Mouse (Mus musculus): ENCODE measurements around the gene Chrna4. TPM values are rescaled to one million over a fixed set of nuclear protein-coding genes. Genes with fewer than 3 reads are reported as not detected.

Chrna4 gene
- total RNA-seq, 1 experiment from 2014 or later: not detected

DNA sequence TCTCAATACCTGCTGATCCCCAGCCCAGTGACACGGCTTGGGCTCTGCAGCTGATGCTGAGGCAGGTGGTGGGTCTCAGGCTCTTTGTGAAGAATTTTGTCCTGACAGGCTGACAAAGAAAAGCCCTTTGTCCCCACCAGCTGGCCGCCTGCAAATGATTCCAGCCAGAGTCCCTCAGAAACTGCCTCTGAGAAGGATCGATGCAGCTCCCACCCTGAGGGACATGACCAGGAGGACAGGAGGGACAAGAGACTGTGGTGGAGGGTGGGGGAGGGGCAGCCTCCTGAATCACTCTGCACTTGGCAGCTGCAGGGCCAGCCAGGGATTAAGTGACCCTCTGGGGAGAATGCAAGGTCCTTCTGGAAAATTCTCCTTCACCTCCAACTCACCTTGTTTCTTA is 655 bp upstream of the Chrna4 start:
- no peak for ATAC-seq (replicated peaks in 1 of 2; ENCODE audit: insufficient read depth in 1 of 2, low FRiP score in 2 of 2, low TSS enrichment in 1 of 2, low read depth in 1 of 2, poor library complexity in 2 of 2, severe bottlenecking in 2 of 2)

GRCm38 (mm10) chr2:181042376-181042775 is 970 bp downstream of the Chrna4 start:
- no peak for ATAC-seq (replicated peaks in 1 of 2; ENCODE audit: insufficient read depth in 1 of 2, low FRiP score in 2 of 2, low TSS enrichment in 1 of 2, low read depth in 1 of 2, poor library complexity in 2 of 2, severe bottlenecking in 2 of 2)

DNA sequence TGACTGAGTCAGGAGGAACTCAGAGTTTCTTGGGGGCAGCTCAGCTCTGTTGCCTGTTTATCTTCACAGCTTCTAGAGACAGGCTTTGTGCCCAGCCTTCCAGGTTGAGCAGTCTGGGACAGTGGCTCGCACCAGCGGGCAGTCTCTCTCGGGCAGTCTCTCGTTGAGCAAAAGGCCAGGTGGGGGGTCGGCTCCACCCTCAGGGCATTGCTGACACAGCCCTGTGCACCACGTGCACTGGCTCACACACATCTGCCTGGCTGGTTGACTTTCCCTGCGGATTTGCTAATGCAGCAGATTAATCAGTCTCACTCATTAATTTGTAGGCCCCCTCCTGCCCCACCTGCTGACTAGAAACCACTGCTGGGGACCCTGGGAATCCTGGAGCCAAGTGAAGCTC is 1.4 kb downstream of the Chrna4 start:
- ATAC-seq (replicated peaks in 1 of 2; ENCODE audit: insufficient read depth in 1 of 2, low FRiP score in 2 of 2, low TSS enrichment in 1 of 2, low read depth in 1 of 2, poor library complexity in 2 of 2, severe bottlenecking in 2 of 2): no peak

DNA sequence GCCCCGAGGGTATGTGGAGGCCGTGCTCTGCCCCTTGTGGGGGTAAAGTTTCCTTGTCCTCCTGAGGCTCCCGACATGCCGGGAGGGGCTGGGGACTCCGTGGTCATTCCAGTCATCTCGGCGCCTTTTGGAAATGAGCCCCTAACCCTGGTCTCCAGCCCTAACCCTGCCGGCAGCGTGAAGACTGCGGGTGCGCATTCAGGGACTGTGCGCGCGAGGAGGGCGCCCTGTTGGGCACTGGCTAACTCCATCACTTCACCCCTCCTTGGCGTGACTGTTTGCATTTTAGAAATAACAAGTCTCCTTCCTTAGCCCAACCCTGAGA is 4.0 kb downstream of the Chrna4 start:
- ATAC-seq (replicated peaks in 1 of 2; ENCODE audit: insufficient read depth in 1 of 2, low FRiP score in 2 of 2, low TSS enrichment in 1 of 2, low read depth in 1 of 2, poor library complexity in 2 of 2, severe bottlenecking in 2 of 2): no peak

DNA sequence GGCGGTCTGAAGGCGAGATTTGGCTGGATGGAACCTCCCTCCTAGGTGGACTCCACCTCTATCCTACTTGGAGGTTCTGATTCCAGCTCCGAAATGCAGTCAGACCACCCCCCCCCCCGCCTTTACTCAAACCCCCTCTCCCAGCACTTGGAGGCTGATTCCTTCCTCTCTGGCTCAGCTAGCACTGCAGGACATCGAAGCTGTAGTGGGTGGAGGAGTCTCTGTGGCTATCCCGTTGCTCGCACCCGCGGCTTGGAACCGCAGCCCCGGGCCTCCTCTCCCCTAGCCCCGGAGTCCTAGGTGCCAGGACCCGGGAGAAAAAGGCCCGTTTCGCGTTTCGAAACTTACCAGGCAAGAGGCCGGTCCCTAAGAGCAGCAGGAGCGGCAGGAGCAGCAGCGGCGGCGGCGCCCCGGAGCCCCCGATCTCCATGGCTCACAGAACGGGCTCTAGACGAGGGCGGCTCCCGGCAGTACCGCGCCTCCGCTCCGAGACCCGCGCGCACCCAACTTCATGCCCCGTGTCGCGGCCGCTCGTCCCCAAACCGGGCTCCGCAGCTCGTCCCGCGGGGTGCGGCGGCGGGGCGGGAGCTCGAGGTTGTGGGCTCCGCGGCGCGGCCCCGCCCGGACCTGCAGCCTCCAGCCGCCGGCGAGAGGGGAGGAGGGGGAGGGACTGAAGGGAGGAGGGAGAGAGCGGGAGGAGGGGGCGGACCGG is 4.5 kb downstream of the Chrna4 start:
- ATAC-seq (replicated peaks in 1 of 2; ENCODE audit: insufficient read depth in 1 of 2, low FRiP score in 2 of 2, low TSS enrichment in 1 of 2, low read depth in 1 of 2, poor library complexity in 2 of 2, severe bottlenecking in 2 of 2): no peak

DNA sequence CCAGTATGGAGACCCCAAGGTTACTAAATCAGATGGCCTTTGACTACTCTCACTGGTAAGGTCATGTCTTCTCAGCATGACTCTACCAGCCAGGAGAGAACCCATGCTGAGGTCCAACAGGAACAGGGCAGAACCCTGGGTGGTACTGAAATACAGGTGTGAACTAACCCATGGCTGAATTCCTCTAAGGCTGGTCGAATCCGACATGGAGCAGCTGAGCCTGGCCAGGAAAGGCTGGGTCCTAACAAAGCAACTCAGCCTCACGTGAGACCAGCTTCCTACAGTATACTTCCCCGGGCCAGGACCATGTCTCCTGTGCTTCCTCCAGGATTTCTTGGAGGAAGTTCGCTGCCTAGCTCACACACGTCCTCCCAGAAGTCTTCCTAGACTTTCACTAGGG is 6.8 kb downstream of the Chrna4 start:
- ATAC-seq (replicated peaks in 1 of 2; ENCODE audit: insufficient read depth in 1 of 2, low FRiP score in 2 of 2, low TSS enrichment in 1 of 2, low read depth in 1 of 2, poor library complexity in 2 of 2, severe bottlenecking in 2 of 2): no peak

- no peak for ATAC-seq (replicated peaks in 1 of 2; ENCODE audit: insufficient read depth in 1 of 2, low FRiP score in 2 of 2, low TSS enrichment in 1 of 2, low read depth in 1 of 2, poor library complexity in 2 of 2, severe bottlenecking in 2 of 2)
Measured at GRCm38 (mm10) chr2:181035186-181035585, 8.2 kb downstream of the Chrna4 start.

DNA sequence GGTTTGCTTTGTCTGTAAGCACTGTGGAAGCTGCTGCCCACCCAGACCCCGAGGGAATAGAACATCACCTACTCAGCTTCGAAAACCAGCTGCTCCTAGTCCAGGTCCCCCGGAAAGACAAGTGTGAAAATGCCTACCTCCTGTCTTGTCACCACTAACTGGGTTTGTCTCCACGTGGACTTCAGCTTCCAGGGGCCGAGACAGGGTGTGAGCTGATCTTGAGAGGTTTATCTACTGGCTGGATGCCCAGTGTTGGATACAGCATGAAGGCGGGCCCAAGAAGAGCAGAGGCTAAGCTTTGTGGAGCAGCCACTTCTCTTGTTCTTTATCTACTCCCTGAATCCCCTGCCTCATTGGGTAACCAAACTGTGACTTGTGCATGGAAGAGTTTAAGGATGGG is 10.0 kb downstream of the Chrna4 start:
- ATAC-seq (replicated peaks in 1 of 2; ENCODE audit: insufficient read depth in 1 of 2, low FRiP score in 2 of 2, low TSS enrichment in 1 of 2, low read depth in 1 of 2, poor library complexity in 2 of 2, severe bottlenecking in 2 of 2): no peak

DNA sequence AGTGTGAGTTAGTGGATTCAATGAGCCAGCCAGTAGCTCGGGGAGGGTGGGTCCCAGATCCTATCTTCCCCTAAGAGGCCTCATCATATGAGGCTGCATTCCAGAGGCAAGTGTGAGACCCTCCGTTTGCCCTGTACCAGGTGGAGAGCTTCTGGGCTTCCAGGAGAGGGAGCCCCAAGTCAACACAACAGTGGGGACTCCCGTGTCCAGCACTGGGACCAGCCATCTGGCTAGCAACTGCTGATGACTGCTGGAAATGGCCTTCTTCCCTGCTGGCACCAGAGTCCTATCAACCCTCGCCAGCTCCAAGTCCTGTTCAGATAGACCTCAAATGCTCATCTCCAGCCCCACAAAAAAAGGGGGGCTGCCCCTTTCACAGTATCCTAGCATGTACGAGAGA is 10.9 kb downstream of the Chrna4 start:
- no peak for ATAC-seq (replicated peaks in 1 of 2; ENCODE audit: insufficient read depth in 1 of 2, low FRiP score in 2 of 2, low TSS enrichment in 1 of 2, low read depth in 1 of 2, poor library complexity in 2 of 2, severe bottlenecking in 2 of 2)

DNA sequence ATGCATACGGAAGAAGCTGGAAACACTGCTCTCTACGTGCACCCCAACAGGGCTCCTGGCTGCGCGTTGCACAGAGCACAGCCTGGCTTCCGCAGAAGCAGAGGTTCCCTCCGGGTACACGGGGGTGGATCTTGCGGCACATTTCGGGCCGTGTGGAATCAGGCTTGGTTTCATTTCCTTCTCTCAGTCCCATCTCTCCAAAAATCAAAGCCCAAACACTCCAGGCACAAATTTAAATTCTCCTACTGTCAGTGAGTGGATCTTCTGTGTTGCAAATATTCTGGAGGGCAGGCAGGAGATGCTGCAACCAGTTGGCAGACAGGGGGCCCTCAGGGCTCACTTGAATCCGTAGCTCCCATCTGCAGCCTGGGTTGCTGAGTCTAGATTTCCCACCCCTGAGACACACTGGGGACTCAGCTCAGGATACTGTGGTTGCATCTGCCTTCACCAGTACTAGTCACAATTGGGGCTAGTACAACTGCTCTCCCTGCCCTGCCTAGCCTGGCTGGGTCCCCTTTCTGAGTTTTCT is 11.9 kb downstream of the Chrna4 start:
- no peak for ATAC-seq (replicated peaks in 1 of 2; ENCODE audit: insufficient read depth in 1 of 2, low FRiP score in 2 of 2, low TSS enrichment in 1 of 2, low read depth in 1 of 2, poor library complexity in 2 of 2, severe bottlenecking in 2 of 2)

- ATAC-seq (replicated peaks in 1 of 2; ENCODE audit: insufficient read depth in 1 of 2, low FRiP score in 2 of 2, low TSS enrichment in 1 of 2, low read depth in 1 of 2, poor library complexity in 2 of 2, severe bottlenecking in 2 of 2): no peak
Measured at GRCm38 (mm10) chr2:181008339-181008738, 35.0 kb downstream of the Chrna4 start.

- ATAC-seq (replicated peaks in 1 of 2; ENCODE audit: insufficient read depth in 1 of 2, low FRiP score in 2 of 2, low TSS enrichment in 1 of 2, low read depth in 1 of 2, poor library complexity in 2 of 2, severe bottlenecking in 2 of 2): no peak
Measured at GRCm38 (mm10) chr2:181007054-181007453, 36.3 kb downstream of the Chrna4 start.

GRCm38 (mm10) chr2:180996905-180997304 is 46.4 kb downstream of the Chrna4 start:
- ATAC-seq (replicated peaks in 1 of 2; ENCODE audit: insufficient read depth in 1 of 2, low FRiP score in 2 of 2, low TSS enrichment in 1 of 2, low read depth in 1 of 2, poor library complexity in 2 of 2, severe bottlenecking in 2 of 2): no peak

- peak; percentile 62 to 65; a peak in 3 of 4 replicates for ATAC-seq (replicated peaks in 1 of 2; ENCODE audit: insufficient read depth in 1 of 2, low FRiP score in 2 of 2, low TSS enrichment in 1 of 2, low read depth in 1 of 2, poor library complexity in 2 of 2, severe bottlenecking in 2 of 2)
Measured at GRCm38 (mm10) chr2:180996436-180996835, 46.9 kb downstream of the Chrna4 start.

DNA sequence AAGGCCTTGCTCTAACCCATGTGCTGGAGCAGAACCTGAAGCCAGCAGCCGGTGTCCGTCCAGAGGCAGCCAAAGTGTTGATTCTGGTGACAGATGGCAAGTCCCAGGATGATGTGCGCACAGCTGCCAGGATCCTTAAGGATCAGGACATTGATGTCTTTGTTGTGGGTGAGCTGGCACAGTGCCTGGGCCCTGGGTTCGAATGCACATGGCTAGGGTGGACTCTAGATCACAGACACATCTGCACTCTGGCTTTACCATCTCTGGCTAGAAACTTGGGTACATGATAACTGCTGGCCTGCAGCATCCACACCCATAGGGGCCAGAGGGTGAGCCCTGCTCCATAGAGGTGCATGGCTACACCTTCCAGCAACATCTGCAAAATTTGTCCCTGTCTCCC is 47.9 kb downstream of the Chrna4 start:
- no peak for ATAC-seq (replicated peaks in 1 of 2; ENCODE audit: insufficient read depth in 1 of 2, low FRiP score in 2 of 2, low TSS enrichment in 1 of 2, low read depth in 1 of 2, poor library complexity in 2 of 2, severe bottlenecking in 2 of 2)

- no peak for ATAC-seq (replicated peaks in 1 of 2; ENCODE audit: insufficient read depth in 1 of 2, low FRiP score in 2 of 2, low TSS enrichment in 1 of 2, low read depth in 1 of 2, poor library complexity in 2 of 2, severe bottlenecking in 2 of 2)
Measured at GRCm38 (mm10) chr2:180994360-180994759, 49.0 kb downstream of the Chrna4 start.

- no peak for ATAC-seq (replicated peaks in 1 of 2; ENCODE audit: insufficient read depth in 1 of 2, low FRiP score in 2 of 2, low TSS enrichment in 1 of 2, low read depth in 1 of 2, poor library complexity in 2 of 2, severe bottlenecking in 2 of 2)
Measured at GRCm38 (mm10) chr2:180990347-180990746, 53.0 kb downstream of the Chrna4 start.

DNA sequence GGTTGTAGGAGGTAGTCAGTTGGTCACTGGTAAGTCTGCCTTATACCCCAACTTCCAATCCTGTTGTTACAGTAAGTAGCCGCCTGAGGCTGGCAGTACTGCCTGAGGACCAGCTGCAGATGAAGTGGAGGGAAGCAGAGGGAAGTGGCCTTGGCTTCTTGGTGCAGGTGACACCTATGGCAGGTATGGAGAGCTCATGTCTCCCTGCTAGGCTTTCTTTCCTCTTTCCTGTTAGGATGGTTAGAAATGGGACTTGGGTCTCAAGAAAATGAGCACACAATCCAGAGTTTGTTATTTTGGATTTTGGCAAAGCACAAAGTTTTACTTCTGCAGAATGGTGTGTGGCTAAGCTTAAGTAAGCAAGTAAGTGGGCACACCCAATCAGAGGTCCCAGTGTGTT is 54.4 kb downstream of the Chrna4 start:
- no peak for ATAC-seq (replicated peaks in 1 of 2; ENCODE audit: insufficient read depth in 1 of 2, low FRiP score in 2 of 2, low TSS enrichment in 1 of 2, low read depth in 1 of 2, poor library complexity in 2 of 2, severe bottlenecking in 2 of 2)

DNA sequence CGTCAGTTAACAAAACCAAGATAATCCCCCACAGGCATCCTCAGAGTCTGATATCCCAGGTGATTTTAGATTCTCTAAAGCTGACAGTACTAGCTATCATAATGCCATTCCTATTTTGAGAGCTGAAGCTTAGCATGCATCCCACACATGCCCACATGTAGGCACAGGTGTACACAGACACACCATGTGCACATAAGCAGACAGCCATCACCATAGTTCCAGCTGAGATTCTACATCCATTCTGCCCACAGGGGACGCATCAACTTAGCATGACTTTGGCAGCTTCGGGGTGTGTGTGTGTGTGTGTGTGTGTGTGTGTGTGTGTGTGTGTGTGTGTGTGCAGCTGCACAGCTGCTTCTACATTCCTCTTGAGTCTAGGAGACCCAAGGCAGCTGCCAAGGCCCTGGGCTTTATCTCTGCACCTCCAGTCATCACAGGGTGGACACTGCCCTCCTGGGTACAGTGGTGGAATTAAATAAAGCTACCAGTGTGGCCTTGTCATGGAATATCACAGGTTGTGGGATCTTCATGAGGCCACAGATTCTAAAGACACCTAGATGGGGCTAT is 54.9 kb downstream of the Chrna4 start:
- no peak for ATAC-seq (replicated peaks in 1 of 2; ENCODE audit: insufficient read depth in 1 of 2, low FRiP score in 2 of 2, low TSS enrichment in 1 of 2, low read depth in 1 of 2, poor library complexity in 2 of 2, severe bottlenecking in 2 of 2)
